18 mouse cellular contexts compared by ENCODE assay signal in the genomic region with DNA sequence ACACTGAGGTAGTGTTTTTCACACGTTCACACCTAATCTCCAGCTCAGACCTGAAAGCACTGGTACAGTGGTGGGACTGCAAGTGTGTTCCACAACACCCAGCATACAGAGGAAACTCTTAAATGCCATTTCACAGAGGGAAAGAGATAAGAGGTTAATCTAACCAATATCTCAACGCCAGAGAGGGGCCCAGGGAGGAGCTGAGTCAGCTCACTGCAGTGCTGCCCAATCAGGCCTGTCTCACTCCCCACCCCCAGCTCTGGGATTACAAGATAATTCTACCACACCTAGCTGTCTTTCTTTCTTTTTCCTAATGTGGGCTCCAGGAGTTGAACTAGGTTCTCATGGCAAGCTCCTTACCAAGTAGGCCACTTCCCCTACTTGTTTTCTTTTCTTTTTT. TPM values are rescaled to one million over a fixed set of nuclear protein-coding genes. Genes with fewer than 3 reads are reported as not detected.
DNase-seq lines count a peak whose midpoint lies in the region; ATAC-seq and TF ChIP-seq lines count a peak whose summit lies in the region.
"Had no signal": no experiment of that assay in that cellular context is flagged by ENCODE, and none has a peak within 500 bp of the region (broad histone marks: within the 10 kb centered on the region; RNA-seq: fewer than 3 reads in every experiment).

No protein-coding gene starts in this region.

- H3K4me3 ChIP-seq in heart, embryonic 12.5 days, result no peak overlapping the region
- no peak overlapping the region for H3K4me3 ChIP-seq in heart, adult 2 months
- no peak overlapping the region for H3K4me3 ChIP-seq in bone marrow, adult 2 months (replicated peaks; ENCODE audit: control insufficient read depth, low read depth, low read length)
- H3K4me3 ChIP-seq in layer of hippocampus, adult 2 months, result no peak overlapping the region
- H3K4me3 ChIP-seq: heart, embryonic 15.5 days; hindbrain, embryonic 10.5 days; midbrain, embryonic 13.5 days had no signal

- no peak overlapping the region for H3K9ac ChIP-seq in heart, embryonic 12.5 days
- H3K9ac ChIP-seq in heart, adult 2 months (ENCODE audit: low read depth, low read length), result no peak overlapping the region
- H3K9ac ChIP-seq: heart, embryonic 15.5 days; midbrain, embryonic 13.5 days had no signal

- 0 out of 2 replicates have a peak overlapping the region, but pooled peaks have one; percentile 21 for H3K4me2 ChIP-seq in heart, embryonic 12.5 days
- H3K4me2 ChIP-seq: heart, embryonic 15.5 days; midbrain, embryonic 13.5 days had no signal

- ATAC-seq in heart, embryonic 12.5 days (ENCODE audit: insufficient number of reproducible peaks, low FRiP score), result peak; percentile 80
- peak; percentile 13; the same call in 1 of the 2 replicates for ATAC-seq in megakaryocyte, adult 5-6 weeks (ENCODE audit: poor library complexity, severe bottlenecking)
- ATAC-seq: midbrain, embryonic 13.5 days had no signal

- H3K4me1 ChIP-seq in heart, embryonic 12.5 days (replicated peaks), result peaks cover 25% of the 10 kb centered on the region
- H3K4me1 ChIP-seq in heart, adult 2 months (ENCODE audit: control insufficient read depth, insufficient read depth, low read length), result peaks cover 3% of the 10 kb centered on the region
- peaks cover 3% of the 10 kb centered on the region for H3K4me1 ChIP-seq in bone marrow, adult 2 months (ENCODE audit: control insufficient read depth, insufficient read depth, low read length)

- H3K27ac ChIP-seq in heart, embryonic 12.5 days (ENCODE audit: poor library complexity, severe bottlenecking), result peak overlapping the region; percentile 42; the same call in 1 of the 2 replicates
- H3K27ac ChIP-seq in heart, adult 2 months, result no peak overlapping the region
- peak overlapping the region; percentile 39; the same call in 1 of the 2 replicates for H3K27ac ChIP-seq in bone marrow, adult 2 months (ENCODE audit: control insufficient read depth, insufficient read depth, low read depth, low read length, poor library complexity)
- no peak overlapping the region for H3K27ac ChIP-seq in layer of hippocampus, adult 2 months
- H3K27ac ChIP-seq: heart, embryonic 15.5 days; hindbrain, embryonic 10.5 days; midbrain, embryonic 13.5 days had no signal

- 21% methylated on average over 2 of the region's 2 CpGs for WGBS in heart, embryonic 12.5 days
- 30% methylated on average over 2 of the region's 2 CpGs for WGBS in heart, adult 2 months
- WGBS in bone marrow, adult 2 months, result 35% methylated on average over 2 of the region's 2 CpGs

- intact Hi-C loops in heart, adult 2 months (cut with DNase I), result no loop called here

- 0 out of 2 replicates have a peak, but pooled peaks cover 1% of the 10 kb centered on the region for H3K79me2 ChIP-seq in heart, adult 2 months (replicated peaks; ENCODE audit: control insufficient read depth, insufficient read depth, low read length)

- TF ChIP-seq POLR2A in heart, adult 2 months (IDR thresholded peaks at IDR 0.05; ENCODE audit: insufficient read depth, low read depth, low read length), result no peak
- TF ChIP-seq POLR2A in bone marrow, adult 2 months (IDR thresholded peaks at IDR 0.05; ENCODE audit: borderline replicate concordance, control insufficient read depth, low read depth, low read length), result no peak

- no peak for TF ChIP-seq EP300 in heart, adult 2 months (IDR thresholded peaks at IDR 0.05; ENCODE audit: insufficient read depth, low read depth, low read length)

- TF ChIP-seq CTCF in heart, adult 2 months (IDR thresholded peaks at IDR 0.05), result no peak
- TF ChIP-seq CTCF in bone marrow, adult 2 months (IDR thresholded peaks at IDR 0.05; ENCODE audit: control insufficient read depth, insufficient read depth, low read length), result no peak
- TF ChIP-seq CTCF in layer of hippocampus, adult 2 months (conservative IDR thresholded peaks at IDR 0.05), result no peak

- H3K9me3 ChIP-seq in heart, embryonic 12.5 days (replicated peaks), result no peaks in the 10 kb centered on the region
- H3K9me3 ChIP-seq: heart, embryonic 15.5 days; hindbrain, embryonic 10.5 days; midbrain, embryonic 13.5 days had no signal

- no peaks in the 10 kb centered on the region for H3K27me3 ChIP-seq in heart, embryonic 12.5 days (replicated peaks)
- no peaks in the 10 kb centered on the region for H3K27me3 ChIP-seq in heart, adult 2 months (ENCODE audit: control insufficient read depth, insufficient read depth, low read length)
- H3K27me3 ChIP-seq: heart, embryonic 15.5 days had no signal

- no peak for DNase-seq in heart, adult 2 months
- DNase-seq in liver, result peak; percentile 80
- no peak for DNase-seq in neural tube, embryonic 10.5 days (ENCODE audit: extremely low spot score, low spot score)
- no peak for DNase-seq in layer of hippocampus, adult 2 months (ENCODE audit: low spot score in 2 of 2)
- DNase-seq in Muller cell, postnatal 12 days (ENCODE audit: inconsistent ontology term), result no peak
- DNase-seq: cerebellum, postnatal 10 days; gastrocnemius, postnatal 10 days; kidney, adult 8-10 months; kidney, postnatal 4 days; lung, postnatal 14 days; retina, postnatal 1 day; thymus, adult 2 months had no signal

- H3K36me3 ChIP-seq in heart, embryonic 12.5 days, result peaks cover 15% of the 10 kb centered on the region
- H3K36me3 ChIP-seq in heart, adult 2 months (ENCODE audit: control insufficient read depth, insufficient read depth, low read length), result peaks cover 4% of the 10 kb centered on the region

RNA-seq across cellular contexts. Expression of a gene that starts 2.3 kb away (rescaled TPM):
- 476 and 492 TPM in 2 replicates for polyA plus RNA-seq in heart, embryonic 12.5 days (2016; fragmentation: Nextera tagmentation; extraction: Ambion mirVana)
- 100 to 1,000 TPM; 251 to 299 TPM for total RNA-seq in heart, adult 2 months (2021)
- polyA plus RNA-seq in heart, adult 2 months (2012; rRNA removed), result 206 and 222 TPM in 2 replicates
- polyA plus RNA-seq in bone marrow, adult 2 months (2011; ENCODE audit: insufficient read depth, insufficient read length, low replicate concordance, missing spikeins), result 844 and 1,026 TPM in 2 replicates
- 936 and 951 TPM in 2 replicates for total RNA-seq in megakaryocyte, adult 5-6 weeks (2015)
- 1,220 and 1,324 TPM in 2 replicates for total RNA-seq in megakaryocyte, adult 5-6 weeks (2017)
- total RNA-seq in layer of hippocampus, adult 2 months (2021), result 100 to 1,000 TPM; 318 to 323 TPM

RNA-seq across cellular contexts. Expression of a gene that starts 29.3 kb away (rescaled TPM):
- polyA plus RNA-seq in heart, embryonic 12.5 days (2016; fragmentation: Nextera tagmentation; extraction: Ambion mirVana), result 0.14 and 0.37 TPM in 2 replicates
- total RNA-seq in heart, adult 2 months (2021), result under 1 TPM in 1 of 2 experiments, not detected in 1; 0.07 TPM
- polyA plus RNA-seq in heart, adult 2 months (2012; rRNA removed), result 0.23 and 0.26 TPM in 2 replicates
- 0.56 TPM in 1 of 2 replicates, not detected in the other for polyA plus RNA-seq in bone marrow, adult 2 months (2011; ENCODE audit: insufficient read depth, insufficient read length, low replicate concordance, missing spikeins)
- 0.11 and 0.21 TPM in 2 replicates for total RNA-seq in megakaryocyte, adult 5-6 weeks (2015)
- total RNA-seq in megakaryocyte, adult 5-6 weeks (2017), result 0.04 TPM in 1 of 2 replicates, not detected in the other
- total RNA-seq in layer of hippocampus, adult 2 months (2021), result 1 to 10 TPM; 7.6 to 7.7 TPM

Comparison
In these comparisons a context has a peak if more than half of its experiments do, and no peak if none do; other contexts are left out.
1. H3K27ac ChIP-seq: peak in heart, embryonic 12.5 days (single experiment) and bone marrow, adult 2 months (single experiment); none in heart, adult 2 months (single experiment) and layer of hippocampus, adult 2 months (single experiment).
2. RNA of a gene that starts 29.3 kb away (total RNA-seq): 7.6 to 7.7 TPM in layer of hippocampus, adult 2 months; 0.04 to 0.21 TPM in megakaryocyte, adult 5-6 weeks and 0.07 TPM in heart, adult 2 months; every median in the first group is over 4 times any median in the second.